Mouse (Mus musculus) MEL (cell line): ENCODE measurements around the gene U2af2.

Experiments
- CHD2 ChIP-seq: IDR thresholded peaks from 2 replicates; pipeline ENCODE4 v1.6.1; 2011; ENCODE audit warnings: low read length, improper control_type of control experiment
- CTCF ChIP-seq, 3 experiments: IDR thresholded peaks in 2 of 3; conservative IDR thresholded peaks in 1 of 3; 2 replicates each; pipeline ENCODE4 v1.5.1; 2011 to 2012; ENCODE audit warnings: low read length in 3 of 3, low read depth in 2 of 3, mild to moderate bottlenecking in 2 of 3, improper control_type of control experiment in 1 of 3, inconsistent platforms in 1 of 3, mixed read lengths in 1 of 3, moderate library complexity in 1 of 3; ENCODE audit not compliant: control insufficient read depth in 1 of 3, insufficient read depth in 1 of 3, poor library complexity in 1 of 3, severe bottlenecking in 1 of 3
- MXI1 ChIP-seq: IDR thresholded peaks from 2 replicates; pipeline ENCODE4 v1.6.1; 2011; ENCODE audit warnings: mild to moderate bottlenecking, low read depth, low read length, improper control_type of control experiment
- MYC ChIP-seq: IDR thresholded peaks from 2 replicates; pipeline ENCODE4 v1.6.1; 2011; ENCODE audit warnings: low read depth, mild to moderate bottlenecking, low read length, improper control_type of control experiment, moderate library complexity
- POLR2A ChIP-seq, 2 experiments: IDR thresholded peaks; 2 replicates each; pipeline ENCODE4 v1.6.1; 2011 to 2012; ENCODE audit warnings: low read length in 2 of 2, mild to moderate bottlenecking in 2 of 2, control low read depth in 1 of 2, improper control_type of control experiment in 1 of 2, low read depth in 1 of 2, moderate library complexity in 1 of 2; ENCODE audit not compliant: control insufficient read depth in 1 of 2, insufficient read depth in 1 of 2, poor library complexity in 1 of 2
- USF1 ChIP-seq: IDR thresholded peaks from 2 replicates; pipeline ENCODE4 v1.6.1; 2014; ENCODE audit warnings: low read depth, mild to moderate bottlenecking, inconsistent platforms, low read length, improper control_type of control experiment, moderate library complexity

GRCm38 (mm10) chr7:5102564-5102963, 40.6 kb downstream of the U2af2 start:
- no peak for TF ChIP-seq CHD2
- TF ChIP-seq USF1, result no peak
- TF ChIP-seq MYC, result no peak
- TF ChIP-seq POLR2A (IDR thresholded peaks at IDR 0.05; ENCODE audit: control insufficient read depth in 1 of 2, insufficient read depth in 1 of 2, low read depth in 1 of 2, low read length in 2 of 2, poor library complexity in 1 of 2), result no peak
- TF ChIP-seq MXI1, result no peak
- TF ChIP-seq CTCF (IDR thresholded peaks at IDR 0.05 in 2 of 3, conservative IDR thresholded peaks at IDR 0.05 in 1 of 3; ENCODE audit: control insufficient read depth in 1 of 3, insufficient read depth in 1 of 3, low read depth in 2 of 3, low read length in 3 of 3, poor library complexity in 1 of 3, severe bottlenecking in 1 of 3), result no peak
